Comparison of ENCODE assay signal across 12 mouse cellular contexts in genomic region chr9:65312669-65313357, GRCm38 (mm10). TPM values are rescaled to one million over a fixed set of nuclear protein-coding genes. Genes with fewer than 3 reads are reported as not detected.
DNase-seq lines count a peak whose midpoint lies in the region; ATAC-seq and TF ChIP-seq lines count a peak whose summit lies in the region.
"Had no signal": no experiment of that assay in that cellular context is flagged by ENCODE, and none has a peak within 500 bp of the region (broad histone marks: within the 10 kb centered on the region; RNA-seq: fewer than 3 reads in every experiment).

No protein-coding gene starts in this region.

- peak; percentile 74 for DNase-seq in heart, adult 11 months
- DNase-seq in heart, adult 8-10 months (ENCODE audit: low spot score), result no peak
- no peak for DNase-seq in liver, embryonic 11.5 days (ENCODE audit: low spot score)
- peak; percentile 37 for DNase-seq in limb, embryonic 10.5 days (ENCODE audit: low spot score)
- DNase-seq in neural tube, embryonic 11.5 days (ENCODE audit: low spot score), result peak; percentile 12
- no peak for DNase-seq in cerebellum, adult 2 months
- DNase-seq in left cerebral cortex, postnatal 36 days (ENCODE audit: low spot score in 2 of 2), result no peak
- DNase-seq: cerebellum, adult 8-10 months had no signal

- no peak overlapping the region for H3K4me2 ChIP-seq in liver, embryonic 12.5 days
- H3K4me2 ChIP-seq in liver, embryonic 11.5 days, result no peak overlapping the region
- no peak overlapping the region for H3K4me2 ChIP-seq in neural tube, embryonic 11.5 days (ENCODE audit: low read depth)
- H3K4me2 ChIP-seq: hindbrain, embryonic 14.5 days had no signal

- no peaks in the 10 kb centered on the region for H3K4me1 ChIP-seq in liver, embryonic 12.5 days
- no peaks in the 10 kb centered on the region for H3K4me1 ChIP-seq in liver, embryonic 11.5 days (replicated peaks; ENCODE audit: control insufficient read depth, insufficient read depth, low read length)
- H3K4me1 ChIP-seq in limb, embryonic 10.5 days, result no peaks in the 10 kb centered on the region
- no peaks in the 10 kb centered on the region for H3K4me1 ChIP-seq in neural tube, embryonic 11.5 days (ENCODE audit: control insufficient read depth, insufficient read depth, low read length)
- no peaks in the 10 kb centered on the region for H3K4me1 ChIP-seq in cerebellum, adult 2 months (ENCODE audit: control insufficient read depth, insufficient read depth, low read length)

- no peaks in the 10 kb centered on the region for H3K9me3 ChIP-seq in liver, embryonic 12.5 days (replicated peaks)
- no peaks in the 10 kb centered on the region for H3K9me3 ChIP-seq in liver, embryonic 11.5 days (ENCODE audit: control insufficient read depth, low read length)
- no peaks in the 10 kb centered on the region for H3K9me3 ChIP-seq in limb, embryonic 10.5 days (replicated peaks)
- no peaks in the 10 kb centered on the region for H3K9me3 ChIP-seq in neural tube, embryonic 11.5 days (ENCODE audit: control insufficient read depth, low read length)

- WGBS in liver, embryonic 12.5 days (ENCODE audit: insufficient replicate concordance), result 86% methylated on average over 4 of the region's 4 CpGs
- WGBS in liver, embryonic 11.5 days, result 90% methylated on average over 4 of the region's 4 CpGs
- WGBS in limb, embryonic 10.5 days, result 97% methylated on average over 4 of the region's 4 CpGs
- 97% methylated on average over 4 of the region's 4 CpGs for WGBS in neural tube, embryonic 11.5 days
- WGBS in cerebellum, adult 2 months, result 93% methylated on average over 4 of the region's 4 CpGs

- ATAC-seq in liver, embryonic 12.5 days, result peak; percentile 42; the same call in 1 of the 2 replicates
- no peak for ATAC-seq in liver, embryonic 11.5 days (replicated peaks; ENCODE audit: low FRiP score)
- no peak for ATAC-seq in neural tube, embryonic 11.5 days (ENCODE audit: insufficient read depth, low FRiP score, low TSS enrichment)

- H3K9ac ChIP-seq in liver, embryonic 12.5 days, result no peak overlapping the region
- H3K9ac ChIP-seq in liver, embryonic 11.5 days (ENCODE audit: low read depth, low read length), result no peak overlapping the region
- H3K9ac ChIP-seq in neural tube, embryonic 11.5 days (ENCODE audit: low read length), result no peak overlapping the region
- H3K9ac ChIP-seq: hindbrain, embryonic 14.5 days had no signal

- no peak for TF ChIP-seq CTCF in cerebellum, adult 2 months (IDR thresholded peaks at IDR 0.05; ENCODE audit: borderline replicate concordance, insufficient read depth, low read depth, low read length)

- intact Hi-C loops in left cerebral cortex, postnatal 36 days (cut with DNase I), result no loop called here

- no peak overlapping the region for H3K27ac ChIP-seq in liver, embryonic 12.5 days
- no peak overlapping the region for H3K27ac ChIP-seq in liver, embryonic 11.5 days (ENCODE audit: low read depth, low read length)
- no peak overlapping the region for H3K27ac ChIP-seq in limb, embryonic 10.5 days
- no peak overlapping the region for H3K27ac ChIP-seq in neural tube, embryonic 11.5 days (ENCODE audit: low read depth, low read length)
- H3K27ac ChIP-seq in cerebellum, adult 2 months (ENCODE audit: insufficient read depth, low read length), result no peak overlapping the region
- H3K27ac ChIP-seq: hindbrain, embryonic 14.5 days; macrophage had no signal

- no peaks in the 10 kb centered on the region for H3K27me3 ChIP-seq in liver, embryonic 12.5 days (replicated peaks)
- H3K27me3 ChIP-seq in liver, embryonic 11.5 days (replicated peaks; ENCODE audit: control insufficient read depth, insufficient read depth, low read length), result no peaks in the 10 kb centered on the region
- H3K27me3 ChIP-seq in limb, embryonic 10.5 days (ENCODE audit: low read depth, poor library complexity, severe bottlenecking), result no peaks in the 10 kb centered on the region
- no peaks in the 10 kb centered on the region for H3K27me3 ChIP-seq in neural tube, embryonic 11.5 days (ENCODE audit: control insufficient read depth, insufficient read depth, low read length)
- no peaks in the 10 kb centered on the region for H3K27me3 ChIP-seq in cerebellum, adult 2 months (ENCODE audit: control insufficient read depth, insufficient read depth, low read length)

- peaks cover 63% of the 10 kb centered on the region for H3K36me3 ChIP-seq in liver, embryonic 12.5 days
- H3K36me3 ChIP-seq in liver, embryonic 11.5 days (ENCODE audit: control insufficient read depth, insufficient read depth, low read length), result peaks cover 25% of the 10 kb centered on the region
- H3K36me3 ChIP-seq in limb, embryonic 10.5 days, result peaks cover 83% of the 10 kb centered on the region
- peaks cover 9% of the 10 kb centered on the region for H3K36me3 ChIP-seq in neural tube, embryonic 11.5 days (ENCODE audit: control insufficient read depth, insufficient read depth, low read length)

- no peak for TF ChIP-seq POLR2A in cerebellum, adult 2 months (IDR thresholded peaks at IDR 0.05; ENCODE audit: borderline replicate concordance, insufficient read depth, low read length)

- no peak overlapping the region for H3K4me3 ChIP-seq in liver, embryonic 12.5 days
- no peak overlapping the region for H3K4me3 ChIP-seq in liver, embryonic 11.5 days (ENCODE audit: low read depth, low read length)
- H3K4me3 ChIP-seq in limb, embryonic 10.5 days, result no peak overlapping the region
- no peak overlapping the region for H3K4me3 ChIP-seq in neural tube, embryonic 11.5 days (ENCODE audit: low read depth, low read length)
- H3K4me3 ChIP-seq in cerebellum, adult 2 months (replicated peaks; ENCODE audit: insufficient read depth, low read depth, low read length), result no peak overlapping the region

RNA-seq across cellular contexts. Expression of gene Clpx, which starts 18.8 kb away (rescaled TPM):
- 100 to 1,000 TPM in 2 of 4 experiments, 10 to 100 TPM in 2; 82.7 to 113 (median 100) TPM for total RNA-seq in heart, adult 8-10 months (2022)
- 34.9 and 36.8 TPM in 2 replicates for polyA plus RNA-seq in liver, embryonic 12.5 days (2016; fragmentation: Nextera tagmentation; extraction: Ambion mirVana)
- polyA plus RNA-seq in liver, embryonic 11.5 days (2014; fragmentation: Nextera tagmentation; extraction: Ambion mirVana), result 49.3 and 54.5 TPM in 2 replicates
- polyA plus RNA-seq in limb, embryonic 10.5 days (2016; fragmentation: Nextera tagmentation; extraction: Ambion mirVana), result 45.5 and 52.7 TPM in 2 replicates
- polyA plus RNA-seq in neural tube, embryonic 11.5 days (2014; fragmentation: Nextera tagmentation; extraction: Ambion mirVana), result 50.0 and 52.8 TPM in 2 replicates
- 26.5 and 27.3 TPM in 2 replicates for polyA plus RNA-seq in cerebellum, adult 2 months (2012; rRNA removed)
- total RNA-seq in left cerebral cortex, postnatal 36 days (2021), result 10 to 100 TPM; 27.0 to 33.2 TPM

RNA-seq across cellular contexts. Expression of gene Pdcd7, which starts 33.1 kb away (rescaled TPM):
- total RNA-seq in heart, adult 8-10 months (2022), result 10 to 100 TPM; 13.3 to 16.8 (median 16.0) TPM
- polyA plus RNA-seq in liver, embryonic 12.5 days (2016; fragmentation: Nextera tagmentation; extraction: Ambion mirVana), result 9.8 and 10.9 TPM in 2 replicates
- polyA plus RNA-seq in liver, embryonic 11.5 days (2014; fragmentation: Nextera tagmentation; extraction: Ambion mirVana), result 10.5 and 10.6 TPM in 2 replicates
- 10.4 and 11.9 TPM in 2 replicates for polyA plus RNA-seq in limb, embryonic 10.5 days (2016; fragmentation: Nextera tagmentation; extraction: Ambion mirVana)
- 13.7 and 14.3 TPM in 2 replicates for polyA plus RNA-seq in neural tube, embryonic 11.5 days (2014; fragmentation: Nextera tagmentation; extraction: Ambion mirVana)
- 19.8 and 20.1 TPM in 2 replicates for polyA plus RNA-seq in cerebellum, adult 2 months (2012; rRNA removed)
- total RNA-seq in left cerebral cortex, postnatal 36 days (2021), result 10 to 100 TPM; 26.8 to 33.3 TPM

RNA-seq across cellular contexts. Expression of gene Cilp, which starts 47.8 kb away (rescaled TPM):
- 1 to 10 TPM; 1.5 to 2.8 (median 2.4) TPM for total RNA-seq in heart, adult 8-10 months (2022)
- polyA plus RNA-seq in liver, embryonic 12.5 days (2016; fragmentation: Nextera tagmentation; extraction: Ambion mirVana), result 0.06 TPM in 1 of 2 replicates, not detected in the other
- polyA plus RNA-seq in liver, embryonic 11.5 days (2014; fragmentation: Nextera tagmentation; extraction: Ambion mirVana), result 0.07 and 0.12 TPM in 2 replicates
- polyA plus RNA-seq in limb, embryonic 10.5 days (2016; fragmentation: Nextera tagmentation; extraction: Ambion mirVana), result 0.05 and 0.06 TPM in 2 replicates
- 0.12 and 0.29 TPM in 2 replicates for polyA plus RNA-seq in neural tube, embryonic 11.5 days (2014; fragmentation: Nextera tagmentation; extraction: Ambion mirVana)
- 0.10 and 0.17 TPM in 2 replicates for polyA plus RNA-seq in cerebellum, adult 2 months (2012; rRNA removed)
- total RNA-seq in left cerebral cortex, postnatal 36 days (2021), result not detected
- total RNA-seq: layer of hippocampus, postnatal 25 days had no signal
- polyA plus RNA-seq: macrophage had no signal

RNA-seq across cellular contexts. Expression of gene Ubap1l, which starts 48.0 kb away (rescaled TPM):
- under 1 TPM in 2 of 4 experiments, not detected in 2; 0.27 to 0.40 TPM for total RNA-seq in heart, adult 8-10 months (2022)
- polyA plus RNA-seq in liver, embryonic 12.5 days (2016; fragmentation: Nextera tagmentation; extraction: Ambion mirVana), result not detected in 2 replicates
- 0.19 and 0.30 TPM in 2 replicates for polyA plus RNA-seq in liver, embryonic 11.5 days (2014; fragmentation: Nextera tagmentation; extraction: Ambion mirVana)
- polyA plus RNA-seq in limb, embryonic 10.5 days (2016; fragmentation: Nextera tagmentation; extraction: Ambion mirVana), result 0.30 and 0.38 TPM in 2 replicates
- 0.37 and 0.82 TPM in 2 replicates for polyA plus RNA-seq in neural tube, embryonic 11.5 days (2014; fragmentation: Nextera tagmentation; extraction: Ambion mirVana)
- 34.2 and 38.1 TPM in 2 replicates for polyA plus RNA-seq in cerebellum, adult 2 months (2012; rRNA removed)
- total RNA-seq in left cerebral cortex, postnatal 36 days (2021), result 1 to 10 TPM; 1.3 to 4.5 TPM
- polyA plus RNA-seq: macrophage had no signal

Comparison
In these comparisons a context has a peak if more than half of its experiments do, and no peak if none do; other contexts are left out.
1. DNase-seq: peak in heart, adult 11 months (single experiment), limb, embryonic 10.5 days (single experiment) and neural tube, embryonic 11.5 days (single experiment); none in heart, adult 8-10 months (single experiment), liver, embryonic 11.5 days (single experiment), cerebellum, adult 2 months (0 of 2) and left cerebral cortex, postnatal 36 days (0 of 2).